Mouse (Mus musculus): Measurements from ENCODE around the gene Ttll8.

DNA sequence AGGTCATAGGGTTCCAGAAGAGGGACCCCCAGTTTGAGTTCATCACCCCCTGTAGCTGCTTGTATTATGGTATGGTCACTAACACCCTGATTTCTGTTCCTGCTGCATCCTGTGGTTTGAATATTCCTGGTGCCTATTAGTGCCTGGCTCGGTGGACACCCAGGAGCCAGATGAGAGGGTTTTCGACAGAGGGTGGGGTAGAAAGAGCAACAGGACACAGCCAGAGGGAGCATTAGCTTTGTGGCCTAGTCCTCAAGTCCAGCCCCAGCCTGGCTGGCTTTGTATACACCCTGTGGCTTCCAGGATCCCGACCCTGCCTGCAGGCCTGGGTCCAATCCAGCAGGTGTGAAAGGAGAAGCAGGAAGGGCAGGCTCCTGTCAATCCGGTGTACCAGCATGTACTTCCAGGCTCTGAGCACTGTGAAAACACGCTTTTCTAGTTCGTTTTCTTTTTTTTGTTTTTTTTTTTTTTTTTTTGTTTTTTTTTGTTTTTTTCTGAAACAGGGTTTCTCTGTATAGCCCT, 98.3 kb downstream of the Ttll8 start:
- no peak for TF ChIP-seq POLR2A (IDR thresholded peaks at IDR 0.05; ENCODE audit: low read depth, low read length)
- no peak for TF ChIP-seq CTCF (IDR thresholded peaks at IDR 0.05; ENCODE audit: borderline replicate concordance, insufficient read depth, low read length)
